Mouse (Mus musculus): ENCODE results near the gene Tarbp1. TPM values are rescaled to one million over a fixed set of nuclear protein-coding genes. Genes with fewer than 3 reads are reported as not detected.

Tarbp1 gene
- polyA plus RNA-seq (2011; ENCODE audit: insufficient read length, low read depth, missing spikeins), result 4.9 and 6.0 TPM in 2 replicates

- H3K27ac ChIP-seq (ENCODE audit: insufficient read depth, low read length), result 0 out of 2 replicates have a peak within 1 kb of the TSS, but pooled peaks have one; percentile 1
- peak within 1 kb of the TSS; percentile 66 for H3K4me3 ChIP-seq (ENCODE audit: insufficient read depth, low read length)
- peaks cover 4% of the 10 kb centered on the region for H3K4me1 ChIP-seq (ENCODE audit: control insufficient read depth, insufficient read depth, low read length)
- TF ChIP-seq CTCF (IDR thresholded peaks at IDR 0.05; ENCODE audit: borderline replicate concordance, insufficient read depth, low read length), result no peak
- peak; percentile 69 for TF ChIP-seq POLR2A (IDR thresholded peaks at IDR 0.05; ENCODE audit: low read depth, low read length)
Measured at GRCm38 (mm10) chr8:126474299-126475187, at the start of gene Tarbp1. Gene Tarbp1, minus strand, starts transcription at chr8:126475065.

- no peak for TF ChIP-seq CTCF (IDR thresholded peaks at IDR 0.05; ENCODE audit: borderline replicate concordance, insufficient read depth, low read length)
- 0 out of 2 replicates have a peak, but pooled peaks have one; percentile 5 for TF ChIP-seq POLR2A (IDR thresholded peaks at IDR 0.05; ENCODE audit: low read depth, low read length)
- Histone ChIP-seq H3K27ac (ENCODE audit: insufficient read depth, low read length) (peak overlapping the region; percentile 100), H3K4me1 (ENCODE audit: control insufficient read depth, insufficient read depth, low read length) (no peaks in the 10 kb centered on the region; the same call in none of the 2 replicates), H3K4me3 (ENCODE audit: insufficient read depth, low read length) (no peak overlapping the region)
Measured at GRCm38 (mm10) chr8:126524233-126524985, 49.5 kb upstream of the Tarbp1 start.

GRCm38 (mm10) chr8:126523060-126523574, 48.3 kb upstream of the Tarbp1 start:
- Histone ChIP-seq H3K27ac (ENCODE audit: insufficient read depth, low read length) (peak overlapping the region; percentile 100), H3K4me1 (ENCODE audit: control insufficient read depth, insufficient read depth, low read length) (no peaks in the 10 kb centered on the region; the same call in none of the 2 replicates)

GRCm38 (mm10) chr8:126519447-126519975, 44.6 kb upstream of the Tarbp1 start:
- H3K27ac ChIP-seq (ENCODE audit: insufficient read depth, low read length), result no peak overlapping the region
- no peak overlapping the region for H3K4me3 ChIP-seq (ENCODE audit: insufficient read depth, low read length)
- peaks cover 4% of the 10 kb centered on the region for H3K4me1 ChIP-seq (ENCODE audit: control insufficient read depth, insufficient read depth, low read length)
- TF ChIP-seq CTCF (IDR thresholded peaks at IDR 0.05; ENCODE audit: borderline replicate concordance, insufficient read depth, low read length), result no peak
- no peak for TF ChIP-seq POLR2A (IDR thresholded peaks at IDR 0.05; ENCODE audit: low read depth, low read length)

More at GRCm38 (mm10) chr8:126523060-126523574, 48.3 kb upstream of the Tarbp1 start:
- no peak for TF ChIP-seq CTCF (IDR thresholded peaks at IDR 0.05; ENCODE audit: borderline replicate concordance, insufficient read depth, low read length)
- no peak for TF ChIP-seq POLR2A (IDR thresholded peaks at IDR 0.05; ENCODE audit: low read depth, low read length)
- H3K4me3 ChIP-seq (ENCODE audit: insufficient read depth, low read length), result no peak overlapping the region

- Histone ChIP-seq H3K27ac (ENCODE audit: insufficient read depth, low read length) (peak overlapping the region; percentile 62), H3K4me3 (ENCODE audit: insufficient read depth, low read length) (peak overlapping the region; percentile 0; the same call in 1 of the 2 replicates), H3K4me1 (ENCODE audit: control insufficient read depth, insufficient read depth, low read length) (peaks cover 4% of the 10 kb centered on the region; the same call in 1 of the 2 replicates)
- TF ChIP-seq POLR2A (IDR thresholded peaks at IDR 0.05; ENCODE audit: low read depth, low read length) (no peak), CTCF (IDR thresholded peaks at IDR 0.05; ENCODE audit: borderline replicate concordance, insufficient read depth, low read length) (no peak)
Measured at GRCm38 (mm10) chr8:126516620-126517577, 42.0 kb upstream of the Tarbp1 start.

GRCm38 (mm10) chr8:126514011-126514964, 39.4 kb upstream of the Tarbp1 start:
- Histone ChIP-seq H3K27ac (ENCODE audit: insufficient read depth, low read length) (no peak overlapping the region), H3K4me3 (ENCODE audit: insufficient read depth, low read length) (no peak overlapping the region), H3K4me1 (ENCODE audit: control insufficient read depth, insufficient read depth, low read length) (peaks cover 4% of the 10 kb centered on the region; the same call in 1 of the 2 replicates)
- no peak for TF ChIP-seq CTCF (IDR thresholded peaks at IDR 0.05; ENCODE audit: borderline replicate concordance, insufficient read depth, low read length)
- no peak for TF ChIP-seq POLR2A (IDR thresholded peaks at IDR 0.05; ENCODE audit: low read depth, low read length)

GRCm38 (mm10) chr8:126510866-126511265, 36.0 kb upstream of the Tarbp1 start:
- TF ChIP-seq POLR2A (IDR thresholded peaks at IDR 0.05; ENCODE audit: low read depth, low read length) (no peak), CTCF (IDR thresholded peaks at IDR 0.05; ENCODE audit: borderline replicate concordance, insufficient read depth, low read length) (no peak)
- Histone ChIP-seq H3K27ac (ENCODE audit: insufficient read depth, low read length) (no peak overlapping the region), H3K4me3 (ENCODE audit: insufficient read depth, low read length) (no peak overlapping the region), H3K4me1 (ENCODE audit: control insufficient read depth, insufficient read depth, low read length) (no peaks in the 10 kb centered on the region)
